Mouse (Mus musculus) gastrocnemius, adult 2 months (tissue): Measurements from ENCODE around the gene Spty2d1. TPM values are rescaled to one million over a fixed set of nuclear protein-coding genes. Genes with fewer than 3 reads are reported as not detected.

Experiments
- DNase-seq: peaks from one replicate; pipeline ENCODE4 v3.0.0; 2022
- H3K27ac ChIP-seq: fragments of 200-600 bp; 2 replicates; pipeline ENCODE4 v1.8.1; 2022; ENCODE audit warnings: mild to moderate bottlenecking
- H3K4me3 ChIP-seq: fragments of 200-600 bp; 2 replicates; pipeline ENCODE4 v1.8.1; 2022; ENCODE audit warnings: mild to moderate bottlenecking, moderate library complexity
- CTCF ChIP-seq: fragments of 200-600 bp; IDR thresholded peaks from 2 replicates; pipeline ENCODE4 v1.8.1; 2022; ENCODE audit warnings: antibody characterized with exemption, mild to moderate bottlenecking, moderate library complexity
- intact Hi-C: fragments of 180-260 bp; cut with DNase I; formaldehyde crosslinking; loops from one replicate; pipeline ENCODE4 v1.15.1; 2025
- total RNA-seq, 2 experiments: library from RNA; stranded (reverse); gene quantifications; 2 replicates each; pipeline ENCODE4 v1.2.3; 2021

Gene Spty2d1
- total RNA-seq, 2 experiments from 2014 or later = 4.1 to 5.7 TPM

- DNase-seq = peak; percentile 93
- peak; percentile 85 for TF ChIP-seq CTCF
- Histone ChIP-seq H3K27ac (peak overlapping the region; percentile 81), H3K4me3 (peak overlapping the region; percentile 50)
- intact Hi-C loops = loop anchor here (1.0 kb wide), 1 partner anchor 52 kb away; no protein-coding TSS in a partner anchor
Observed at GRCm38 (mm10) chr7:47015390-47016065, 7.3 kb upstream of the Spty2d1 start.

DNA sequence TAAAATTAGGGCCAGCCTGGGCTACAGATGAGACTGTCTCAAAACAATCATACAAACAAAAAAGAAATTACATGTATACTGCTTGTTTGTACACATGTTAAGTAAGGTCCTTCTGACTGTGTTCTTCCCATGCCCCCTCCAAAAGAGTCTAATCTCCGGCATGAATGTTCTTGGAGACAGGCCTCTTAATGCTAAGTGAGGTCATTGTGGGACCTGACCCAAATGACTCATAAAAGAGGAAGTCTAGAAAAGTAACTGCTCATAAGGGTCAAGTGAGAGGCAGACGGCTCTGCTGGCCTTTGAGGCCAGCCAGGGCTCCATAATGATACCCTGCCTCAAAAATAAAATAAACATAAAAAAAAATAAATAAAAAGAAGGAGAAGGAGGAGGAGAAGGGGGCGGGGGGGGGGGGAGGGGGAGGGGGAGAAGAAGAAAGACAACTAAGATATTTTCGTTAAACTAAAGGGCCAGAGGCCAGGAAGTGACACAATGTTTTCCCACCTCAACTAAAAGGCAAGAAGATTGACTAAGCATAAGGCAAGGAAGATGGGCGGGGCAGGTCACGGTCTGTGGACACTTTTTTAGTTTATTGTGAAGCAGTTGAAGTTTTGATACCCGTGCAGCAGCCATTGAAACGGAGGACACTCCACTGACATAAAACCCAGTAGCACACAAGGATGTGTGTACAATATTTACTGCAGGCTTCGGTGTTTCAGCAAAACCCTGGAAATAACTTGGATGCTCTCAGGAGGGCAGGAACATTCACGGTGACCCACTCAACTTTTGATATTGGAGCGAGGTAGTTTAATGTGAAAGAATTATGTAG, 6.6 kb upstream of the Spty2d1 start:
- TF ChIP-seq CTCF = no peak
- no peak for DNase-seq
- intact Hi-C loops = loop anchor here (1.0 kb wide), 1 partner anchor 51 kb away; no protein-coding TSS in a partner anchor
- Histone ChIP-seq H3K27ac (peak overlapping the region; percentile 81), H3K4me3 (peak overlapping the region; percentile 50)

- H3K27ac ChIP-seq = 0 out of 2 replicates have a peak overlapping the region, but pooled peaks have one; percentile 6
- no peak overlapping the region for H3K4me3 ChIP-seq
- DNase-seq = no peak
- TF ChIP-seq CTCF = no peak
- intact Hi-C loops = no loop called here
Observed at GRCm38 (mm10) chr7:47013131-47013767, 5.0 kb upstream of the Spty2d1 start.

DNA sequence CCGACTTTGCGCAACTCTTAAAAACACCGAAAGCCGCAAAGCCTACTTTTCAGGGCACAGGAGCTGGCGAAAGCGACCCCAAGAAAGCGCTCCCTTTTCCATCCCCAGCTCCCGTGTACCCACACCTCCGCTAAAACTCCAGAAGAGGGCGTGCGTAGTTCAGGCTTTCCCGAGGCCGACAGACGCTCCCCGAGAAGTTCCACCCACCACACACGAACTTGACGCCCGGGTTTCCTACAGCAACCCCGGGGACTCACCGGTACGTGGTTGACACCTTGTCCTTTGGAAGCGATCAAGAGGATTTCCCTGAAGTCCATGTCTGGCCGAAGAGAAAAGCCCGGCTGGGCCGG, 418 bp downstream of the Spty2d1 start:
- intact Hi-C loops = no loop called here
- DNase-seq = no peak
- TF ChIP-seq CTCF = peak; percentile 70
- peak overlapping the region; percentile 96 for H3K27ac ChIP-seq
- peak overlapping the region; percentile 91 for H3K4me3 ChIP-seq

DNA sequence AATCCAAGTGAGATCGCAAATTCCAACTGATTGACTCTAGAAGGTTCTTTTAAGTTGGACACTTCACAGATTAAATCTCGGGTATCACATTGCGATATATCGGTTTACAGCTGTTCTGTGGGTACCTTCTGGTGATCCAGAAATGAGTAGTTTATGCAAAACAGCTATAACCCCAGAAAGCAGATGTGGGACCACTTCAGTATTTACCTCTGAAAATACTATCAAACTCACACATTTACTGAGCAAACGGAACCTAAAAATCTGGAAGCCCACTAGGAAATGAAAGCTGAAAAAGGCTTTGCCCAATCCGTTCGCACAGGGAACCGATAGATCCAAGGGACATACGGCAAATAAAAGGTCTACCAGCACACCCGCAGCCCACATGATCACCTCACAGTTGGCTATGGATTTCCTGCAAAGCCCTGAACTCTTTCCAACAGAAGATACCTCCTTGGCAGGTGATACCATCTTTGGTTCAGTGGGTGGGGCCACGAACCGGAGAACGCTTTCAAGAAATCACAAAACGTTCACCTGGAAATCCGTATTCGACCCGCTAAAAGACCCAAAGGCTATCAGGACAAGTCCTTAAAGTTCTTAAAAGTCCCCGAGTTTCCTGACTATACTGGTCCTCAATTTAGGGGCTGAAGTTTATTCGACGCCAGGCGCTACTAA, 966 bp downstream of the Spty2d1 start:
- Histone ChIP-seq H3K4me3 (peak overlapping the region; percentile 91), H3K27ac (peak overlapping the region; percentile 96)
- intact Hi-C loops = no loop called here
- DNase-seq = no peak
- TF ChIP-seq CTCF = no peak

- DNase-seq = no peak
- intact Hi-C loops = no loop called here
Observed at GRCm38 (mm10) chr7:47003411-47004115, 4.6 kb downstream of the Spty2d1 start.

GRCm38 (mm10) chr7:47001900-47002275, 6.3 kb downstream of the Spty2d1 start:
- DNase-seq = no peak
- Histone ChIP-seq H3K4me3 (no peak overlapping the region), H3K27ac (no peak overlapping the region; the same call in 1 of the 2 replicates)
- intact Hi-C loops = no loop called here
- TF ChIP-seq CTCF = no peak

More at GRCm38 (mm10) chr7:47003411-47004115, 4.6 kb downstream of the Spty2d1 start:
- TF ChIP-seq CTCF = no peak
- Histone ChIP-seq H3K4me3 (no peak overlapping the region), H3K27ac (peak overlapping the region; percentile 25)

DNA sequence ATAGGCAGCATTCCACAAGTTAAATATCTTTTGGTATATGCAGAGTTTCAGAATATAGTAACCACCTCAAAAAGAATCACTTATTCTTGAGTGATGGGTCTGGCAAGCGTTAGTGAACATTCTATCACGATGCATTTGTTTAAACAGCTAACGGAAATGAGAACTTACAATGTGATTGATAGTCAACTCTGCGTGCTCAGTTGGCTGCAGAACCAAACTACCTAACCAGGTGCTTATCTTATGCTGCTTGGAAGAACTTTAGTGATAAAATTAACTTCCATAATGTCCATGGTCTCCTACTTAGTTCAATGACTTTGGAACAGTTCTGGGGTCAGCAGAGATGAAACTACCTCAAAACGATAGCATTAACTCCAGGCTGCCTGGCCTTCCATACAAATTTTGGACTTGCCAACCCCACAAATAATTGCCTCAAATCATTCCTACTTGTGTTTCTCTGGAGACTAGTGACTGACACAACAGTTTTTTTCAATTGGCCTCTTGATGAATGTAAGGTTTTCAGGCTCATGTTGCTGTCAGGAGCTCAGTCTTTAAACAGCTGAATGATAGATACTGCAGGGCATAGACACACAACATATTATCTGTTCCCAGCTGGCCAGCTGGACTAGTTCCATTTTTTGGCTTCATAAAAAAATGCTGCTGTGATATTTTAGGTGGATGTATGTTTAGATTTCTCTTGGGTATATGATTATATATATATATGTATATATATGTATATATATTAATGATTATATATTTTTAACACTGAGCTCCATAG, 6.9 kb downstream of the Spty2d1 start:
- intact Hi-C loops = no loop called here
- no peak overlapping the region; the same call in 1 of the 2 replicates for H3K27ac ChIP-seq
- no peak for TF ChIP-seq CTCF

DNA sequence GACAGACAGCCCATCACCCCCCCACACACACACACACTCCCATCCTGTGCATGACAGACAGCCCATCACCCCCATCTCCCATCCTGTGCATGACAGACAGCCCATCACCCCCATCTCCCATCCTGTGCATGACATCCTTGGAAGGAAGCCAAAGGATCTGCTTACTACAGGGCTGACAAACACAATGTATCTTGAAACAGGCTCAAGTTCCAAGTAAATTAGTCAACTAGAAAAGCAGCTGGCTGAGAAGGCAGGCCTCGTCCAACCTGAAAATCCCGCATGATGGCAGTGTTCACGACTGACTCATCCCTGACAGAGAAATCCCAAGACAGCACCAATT, 7.6 kb downstream of the Spty2d1 start:
- Histone ChIP-seq H3K4me3 (no peak overlapping the region), H3K27ac (no peak overlapping the region; the same call in 1 of the 2 replicates)
- no peak for TF ChIP-seq CTCF
- intact Hi-C loops = no loop called here
- DNase-seq = no peak

More for the DNA sequence above, 6.9 kb downstream of the Spty2d1 start:
- H3K4me3 ChIP-seq = no peak overlapping the region
- DNase-seq = no peak

DNA sequence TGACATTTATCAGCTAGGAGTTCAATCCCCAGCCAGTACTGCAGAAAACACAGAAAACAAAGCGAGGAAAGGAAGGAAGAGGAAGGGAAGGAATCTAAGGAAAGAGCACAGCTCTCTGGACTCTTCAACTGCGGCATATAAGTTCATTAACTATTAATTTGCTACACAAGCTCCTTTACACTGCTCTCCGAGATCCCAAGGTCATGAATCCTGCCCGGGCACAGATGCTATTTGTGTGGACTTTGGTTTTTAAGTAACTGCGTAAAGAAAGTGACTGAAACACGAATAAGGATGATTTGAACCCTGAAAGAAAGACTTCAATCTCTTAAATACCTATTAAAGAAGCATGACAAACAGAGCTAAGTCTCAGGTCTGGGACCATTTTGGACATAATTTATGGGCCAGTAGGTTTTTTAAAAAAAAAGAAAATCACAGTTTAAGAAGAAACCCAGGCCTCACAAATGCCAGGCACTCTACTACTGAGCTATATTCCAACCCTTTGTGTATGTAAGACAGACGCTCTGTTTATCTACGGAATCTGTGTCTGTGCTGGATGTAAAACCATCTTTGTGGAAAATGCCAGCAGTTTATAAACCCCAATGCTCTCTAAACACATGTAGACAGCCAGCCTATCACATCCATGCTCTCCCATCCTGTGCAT, 8.1 kb downstream of the Spty2d1 start:
- no peak for DNase-seq
- no peak for TF ChIP-seq CTCF
- intact Hi-C loops = no loop called here
- H3K4me3 ChIP-seq = no peak overlapping the region
- H3K27ac ChIP-seq = no peak overlapping the region

GRCm38 (mm10) chr7:46998942-46999341, 9.3 kb downstream of the Spty2d1 start:
- no peak overlapping the region for H3K27ac ChIP-seq
- DNase-seq = no peak
- H3K4me3 ChIP-seq = no peak overlapping the region
- intact Hi-C loops = no loop called here
- TF ChIP-seq CTCF = no peak
